Mouse (Mus musculus): ENCODE results near the gene Gm973.

DNA sequence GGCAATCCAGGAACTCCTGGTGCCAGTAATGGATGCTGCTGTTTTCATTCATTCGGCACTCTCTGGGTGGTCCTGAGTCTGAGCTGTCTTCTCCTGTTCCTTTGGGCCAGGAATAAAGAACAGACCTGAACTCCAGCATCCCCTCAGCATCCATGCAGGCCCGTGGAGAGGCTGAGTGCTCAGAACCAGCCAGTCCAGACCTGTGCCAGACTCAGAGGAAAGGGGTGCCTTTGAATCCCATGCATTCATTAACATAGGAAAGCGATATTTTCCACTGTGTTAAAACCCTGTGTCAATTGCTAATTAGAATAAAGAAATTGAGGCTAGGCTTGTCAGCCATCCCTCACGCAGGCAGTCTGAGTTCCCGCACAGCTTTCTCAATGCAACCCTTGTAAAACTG is 37.6 kb downstream of the Gm973 start:
- TF ChIP-seq CTCF (IDR thresholded peaks at IDR 0.05; ENCODE audit: low read depth, low read length) (no peak), GATA1 (IDR thresholded peaks at IDR 0.05; ENCODE audit: borderline replicate concordance, low read length) (no peak), TAL1 (conservative IDR thresholded peaks at IDR 0.05; ENCODE audit: low read depth, low read length) (no peak), POLR2AphosphoS5 (IDR thresholded peaks at IDR 0.05; ENCODE audit: insufficient replicate concordance, low read depth, low read length) (no peak)

Measured in G1E (cell line).